Mouse (Mus musculus) Patski (cell line): ENCODE data around the gene Tia1. TPM values are rescaled to one million over a fixed set of nuclear protein-coding genes. Genes with fewer than 3 reads are reported as not detected.

ENCODE experiments used
- ATAC-seq: fragments of 100-300 bp; one replicate; pipeline ENCODE4 v1.8.0; 2021
- CTCF ChIA-PET: fragments of 350-600 bp; sonication (Branson Sonifier 250); formaldehyde crosslinking; loops from one replicate; lab custom pipeline; 2022; ENCODE audit warnings: inconsistent platforms; lab: Charles Lee
- POLR2A ChIA-PET: fragments of 350-600 bp; sonication (Branson Sonifier 250); formaldehyde crosslinking; loops from one replicate; lab custom pipeline; 2022; ENCODE audit warnings: antibody characterized with exemption, inconsistent platforms; lab: Charles Lee
- DNase-seq: peaks from one replicate; pipeline ENCODE4 v3.0.0-alpha.2; 2011; ENCODE audit warnings: low read depth, low spot score
- H3K27me3 ChIP-seq: fragments of 371-371 bp; one replicate; pipeline ENCODE4 v1.5.1; 2021
- CTCF ChIP-seq: fragments of 100-300 bp; IDR thresholded peaks from one replicate; pipeline ENCODE4 v1.5.1; 2021
- in situ Hi-C: fragments of 300-500 bp; cut with MboI; formaldehyde crosslinking; loops from 3 replicates; pipeline ENCODE4 v1.11.1; 2018; ENCODE audit warnings: low pct_unique_long_range_greater_than_20kb, mixed read lengths
- polyA plus RNA-seq: library from polyadenylated mRNA; unstranded; gene quantifications from one replicate; pipeline ENCODE4 v1.2.3, GENCODE M21; 2021

Gene Tia1
- polyA plus RNA-seq, 1 experiment from 2014 or later: 91.4 TPM

- H3K27me3 ChIP-seq: no peaks in the 10 kb centered on the region
- TF ChIP-seq CTCF: no peak
- ATAC-seq (no peak), DNase-seq (no peak)
- POLR2A ChIA-PET: no interaction called here
- in situ Hi-C loops: no loop called here
- CTCF ChIA-PET: interaction anchor here (1.0 to 1.4 kb wide), 2 partner anchors 11 to 18 kb away, joined by 3 to 5 read pairs; partner anchors contain the start of gene Snrpg
Measured at GRCm38 (mm10) chr6:86382551-86382950, 21.5 kb upstream of the Tia1 start.

GRCm38 (mm10) chr6:86383370-86383769, 20.6 kb upstream of the Tia1 start:
- POLR2A ChIA-PET: no interaction called here
- in situ Hi-C loops: no loop called here

GRCm38 (mm10) chr6:86384692-86385091, 19.3 kb upstream of the Tia1 start:
- H3K27me3 ChIP-seq: no peaks in the 10 kb centered on the region
- ChIA-PET POLR2A (interaction anchor here (1.0 kb wide), 1 partner anchor 13 kb away, joined by 3 read pairs; the partner anchor contains the start of gene Snrpg), CTCF (interaction anchor here (1.6 kb wide), 1 partner anchor 20 kb away, joined by 5 read pairs; the partner anchor contains the start of gene Fam136a)
- in situ Hi-C loops: no loop called here
- DNase-seq (no peak), ATAC-seq (no peak)
- TF ChIP-seq CTCF: no peak

More at GRCm38 (mm10) chr6:86383370-86383769, 20.6 kb upstream of the Tia1 start:
- no peaks in the 10 kb centered on the region for H3K27me3 ChIP-seq
- DNase-seq (no peak), ATAC-seq (no peak)
- CTCF ChIA-PET: interaction anchor here (1.4 kb wide), 1 partner anchor 12 kb away, joined by 5 read pairs; the partner anchor contains the start of gene Snrpg
- TF ChIP-seq CTCF: no peak

- in situ Hi-C loops: no loop called here
- no peak for TF ChIP-seq CTCF
- no peak for ATAC-seq
Measured at GRCm38 (mm10) chr6:86385362-86386104, 18.5 kb upstream of the Tia1 start.

DNA sequence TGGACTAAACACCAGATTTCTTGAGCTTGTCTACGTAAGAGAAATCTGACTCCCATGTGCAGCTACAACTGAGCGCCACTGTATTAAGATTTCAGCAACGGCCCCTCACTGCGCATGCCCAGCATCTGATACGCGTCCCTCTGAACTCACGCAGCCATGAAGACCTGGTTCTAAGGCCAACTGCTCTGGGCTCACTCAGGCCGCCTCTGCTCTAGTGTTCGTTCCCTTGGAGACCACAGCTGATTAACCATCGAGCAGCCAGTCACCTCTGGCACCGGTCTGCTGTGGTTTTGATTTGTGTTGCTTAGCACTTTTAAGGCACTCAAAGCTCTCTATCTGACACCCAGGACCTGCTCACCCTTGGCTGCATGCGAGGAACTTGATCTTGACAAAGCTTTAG, 16.7 kb upstream of the Tia1 start:
- no peak for TF ChIP-seq CTCF
- ChIA-PET POLR2A (no interaction called here), CTCF (interaction anchor here (0.8 to 1.9 kb wide), 2 partner anchors 10 to 23 kb away, joined by 3 to 4 read pairs; partner anchors contain the start of gene Pcyox1)
- no peaks in the 10 kb centered on the region for H3K27me3 ChIP-seq
- DNase-seq: no peak
- ATAC-seq: no peak
- in situ Hi-C loops: no loop called here

More at GRCm38 (mm10) chr6:86385362-86386104, 18.5 kb upstream of the Tia1 start:
- H3K27me3 ChIP-seq: no peaks in the 10 kb centered on the region
- CTCF ChIA-PET: interaction anchor here (1.6 to 1.9 kb wide), 2 partner anchors 12 to 21 kb away, joined by 4 to 5 read pairs; partner anchors contain the start of genes Fam136a and Pcyox1
- POLR2A ChIA-PET: interaction anchor here (0.6 to 1.0 kb wide), 2 partner anchors 9 to 14 kb away, joined by 3 to 5 read pairs; partner anchors contain the start of gene Snrpg
- DNase-seq: no peak

GRCm38 (mm10) chr6:86388461-86388860, 15.6 kb upstream of the Tia1 start:
- POLR2A ChIA-PET: no interaction called here
- no peak for TF ChIP-seq CTCF
- ATAC-seq (no peak), DNase-seq (no peak)
- in situ Hi-C loops: no loop called here
- CTCF ChIA-PET: no interaction called here
- no peaks in the 10 kb centered on the region for H3K27me3 ChIP-seq

DNA sequence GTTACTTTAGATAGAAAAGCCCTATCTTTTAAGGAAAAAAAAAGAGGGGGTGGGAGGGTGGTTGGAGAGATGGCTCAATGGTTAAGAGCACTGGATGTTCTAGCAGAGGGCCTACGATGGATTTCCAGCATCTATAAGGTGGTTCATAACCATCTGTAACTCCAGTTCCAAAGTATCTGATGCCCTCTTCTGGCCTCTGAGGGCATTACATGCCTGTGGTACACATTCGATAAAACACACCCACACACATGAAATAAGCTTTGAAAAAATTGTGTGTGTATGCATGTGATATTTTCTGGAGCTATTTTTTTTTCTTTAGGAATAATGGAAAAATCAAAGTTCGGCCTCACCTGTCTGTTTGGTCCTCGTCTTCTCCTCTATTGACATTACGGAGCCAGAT, 12.7 kb upstream of the Tia1 start:
- CTCF ChIA-PET: interaction anchor here (0.9 to 2.1 kb wide), 2 partner anchors 9 to 26 kb away, joined by 3 to 9 read pairs; partner anchors contain the start of gene Fam136a
- DNase-seq (no peak), ATAC-seq (no peak)
- no peaks in the 10 kb centered on the region for H3K27me3 ChIP-seq
- no peak for TF ChIP-seq CTCF
- POLR2A ChIA-PET: no interaction called here
- in situ Hi-C loops: no loop called here

DNA sequence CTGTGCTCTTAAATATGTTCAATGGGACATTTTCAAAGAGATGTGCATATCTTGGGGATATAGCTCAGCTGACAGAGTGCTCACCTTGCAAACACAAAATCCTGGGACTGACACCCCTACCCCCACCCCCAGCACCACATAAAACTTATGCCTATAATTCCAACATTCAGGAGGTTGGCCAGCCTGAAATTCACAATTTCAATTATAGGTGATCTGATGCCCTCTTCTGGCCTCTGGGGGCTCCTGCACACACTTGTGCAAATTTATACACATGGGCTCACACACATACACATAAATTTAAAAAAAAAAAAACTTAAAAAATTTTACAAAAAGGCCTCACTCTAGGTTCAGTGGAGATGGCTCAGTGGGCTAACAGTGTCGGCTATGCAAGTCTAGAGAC, 10.8 kb upstream of the Tia1 start:
- no peaks in the 10 kb centered on the region for H3K27me3 ChIP-seq
- POLR2A ChIA-PET: interaction anchor here (0.7 kb wide), 1 partner anchor 211 kb away, joined by 3 read pairs; no protein-coding TSS in a partner anchor
- DNase-seq: no peak
- no peak for ATAC-seq
- CTCF ChIA-PET: no interaction called here
- no peak for TF ChIP-seq CTCF
- in situ Hi-C loops: no loop called here

DNA sequence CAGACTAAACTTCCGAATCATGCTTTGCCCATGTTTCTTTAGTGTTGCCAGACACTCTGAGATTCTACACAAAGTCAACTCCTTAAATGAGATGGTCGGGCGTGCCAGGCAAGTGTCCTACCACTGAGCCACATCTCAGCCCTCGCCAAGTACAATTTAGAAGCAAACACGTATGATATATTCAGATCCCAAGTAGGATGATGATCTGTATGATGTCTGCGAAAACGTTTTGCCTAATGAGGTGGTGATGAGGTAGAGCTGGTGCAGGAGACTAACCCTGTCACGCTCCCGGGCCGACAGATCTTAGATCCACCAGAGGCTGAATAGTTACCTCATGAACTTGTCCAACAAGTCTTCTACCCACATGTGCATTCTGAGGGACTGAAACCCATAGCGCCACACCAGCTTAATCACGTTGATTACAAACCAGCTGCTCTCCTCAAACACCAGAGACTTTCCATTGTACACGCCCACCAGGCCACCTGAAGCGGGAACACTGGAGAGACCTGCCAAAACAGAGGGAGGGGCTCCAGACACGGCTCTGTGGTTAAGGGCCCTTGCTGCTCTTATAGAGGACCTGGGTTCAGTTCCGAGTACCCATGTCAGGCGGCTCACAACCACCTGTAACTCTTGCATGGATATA, 9.8 kb upstream of the Tia1 start:
- CTCF ChIA-PET: no interaction called here
- H3K27me3 ChIP-seq: no peaks in the 10 kb centered on the region
- in situ Hi-C loops: no loop called here
- ATAC-seq (no peak), DNase-seq (no peak)
- TF ChIP-seq CTCF: no peak
- POLR2A ChIA-PET: interaction anchor here (0.6 to 1.0 kb wide), 3 partner anchors 8 to 210 kb away, joined by 3 to 5 read pairs (median 3); no protein-coding TSS in a partner anchor

GRCm38 (mm10) chr6:86395021-86395420, 9.0 kb upstream of the Tia1 start:
- DNase-seq: no peak
- in situ Hi-C loops: no loop called here
- H3K27me3 ChIP-seq: no peaks in the 10 kb centered on the region
- CTCF ChIA-PET: interaction anchor here (0.8 to 1.3 kb wide), 3 partner anchors 10 to 30 kb away, joined by 3 to 6 read pairs (median 5); no protein-coding TSS in a partner anchor
- POLR2A ChIA-PET: interaction anchor here (1.0 to 1.2 kb wide), 2 partner anchors 15 to 23 kb away, joined by 3 read pairs; partner anchors contain the start of gene Snrpg
- ATAC-seq: no peak
- no peak for TF ChIP-seq CTCF
